Mouse (Mus musculus): ENCODE data around the gene Cnih3. TPM values are rescaled to one million over a fixed set of nuclear protein-coding genes. Genes with fewer than 3 reads are reported as not detected.

The Cnih3 gene
- total RNA-seq, 2 experiments from 2014 or later: not detected

GRCm38 (mm10) chr1:181352043-181352366 is 423 bp upstream of the Cnih3 start:
- no peak for DNase-seq
- intact Hi-C loops (cut with DNase I): no loop called here

- no peak for DNase-seq
- intact Hi-C loops (cut with DNase I): no loop called here
Measured at GRCm38 (mm10) chr1:181353200-181354097, 1.0 kb downstream of the Cnih3 start.

GRCm38 (mm10) chr1:181355683-181356082 is 3.3 kb downstream of the Cnih3 start:
- intact Hi-C loops (cut with DNase I): no loop called here
- DNase-seq: no peak

- no peak for DNase-seq
- intact Hi-C loops (cut with DNase I): no loop called here
Measured at GRCm38 (mm10) chr1:181357870-181358269, 5.4 kb downstream of the Cnih3 start.

GRCm38 (mm10) chr1:181358526-181358925 is 6.1 kb downstream of the Cnih3 start:
- no peak for DNase-seq
- intact Hi-C loops (cut with DNase I): no loop called here

- no peak for DNase-seq
- intact Hi-C loops (cut with DNase I): no loop called here
Measured at GRCm38 (mm10) chr1:181360732-181361131, 8.3 kb downstream of the Cnih3 start.

GRCm38 (mm10) chr1:181364025-181364424 is 11.6 kb downstream of the Cnih3 start:
- intact Hi-C loops (cut with DNase I): no loop called here
- no peak for DNase-seq

DNA sequence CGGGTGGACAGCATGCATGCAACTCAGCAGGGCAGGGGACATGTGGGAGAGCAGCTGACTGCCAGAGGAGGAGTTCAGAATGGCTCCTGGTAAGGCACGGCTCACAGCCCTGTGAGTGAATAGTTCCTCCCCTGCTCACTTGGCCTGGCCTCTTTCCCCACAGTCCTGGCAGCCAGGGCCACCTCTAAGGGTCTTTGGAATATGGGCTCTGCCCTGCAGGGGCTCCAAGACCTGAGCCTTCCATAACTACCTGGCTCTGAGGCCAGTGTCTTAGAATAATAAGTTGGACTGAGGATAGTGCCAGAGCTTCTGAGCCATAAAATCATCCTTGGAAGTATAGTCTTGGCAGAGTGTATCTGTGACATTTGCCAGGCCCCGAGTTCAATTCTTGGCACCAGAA is 12.9 kb downstream of the Cnih3 start:
- DNase-seq: no peak
- intact Hi-C loops (cut with DNase I): no loop called here

GRCm38 (mm10) chr1:181368789-181369570 is 16.6 kb downstream of the Cnih3 start:
- no peak for DNase-seq
- intact Hi-C loops (cut with DNase I): no loop called here

- no peak for DNase-seq
- intact Hi-C loops (cut with DNase I): no loop called here
Measured at GRCm38 (mm10) chr1:181370370-181370769, 17.9 kb downstream of the Cnih3 start.

DNA sequence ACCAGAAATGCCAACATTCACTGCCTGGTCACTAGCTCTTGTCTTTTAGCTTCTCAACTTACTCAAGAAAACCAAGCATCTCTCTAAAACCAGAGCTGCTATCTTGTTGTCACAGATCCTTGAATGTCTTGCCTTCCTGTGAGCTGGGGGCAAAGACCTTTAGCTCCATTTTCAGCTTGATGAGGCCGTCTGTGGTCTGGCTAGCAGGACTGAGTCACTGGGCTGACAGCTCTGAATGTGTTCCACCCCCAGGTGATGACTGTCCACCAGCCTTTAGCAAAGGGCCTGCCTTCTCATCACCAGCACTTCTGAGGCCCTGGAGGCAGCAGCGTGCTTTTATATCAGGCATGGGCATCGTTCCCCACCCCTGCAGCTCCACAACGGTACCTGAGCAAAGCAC is 18.8 kb downstream of the Cnih3 start:
- intact Hi-C loops (cut with DNase I): no loop called here

GRCm38 (mm10) chr1:181372306-181372705 is 19.9 kb downstream of the Cnih3 start:
- intact Hi-C loops (cut with DNase I): no loop called here
- no peak for DNase-seq

More for the DNA sequence above, 18.8 kb downstream of the Cnih3 start:
- no peak for DNase-seq

DNA sequence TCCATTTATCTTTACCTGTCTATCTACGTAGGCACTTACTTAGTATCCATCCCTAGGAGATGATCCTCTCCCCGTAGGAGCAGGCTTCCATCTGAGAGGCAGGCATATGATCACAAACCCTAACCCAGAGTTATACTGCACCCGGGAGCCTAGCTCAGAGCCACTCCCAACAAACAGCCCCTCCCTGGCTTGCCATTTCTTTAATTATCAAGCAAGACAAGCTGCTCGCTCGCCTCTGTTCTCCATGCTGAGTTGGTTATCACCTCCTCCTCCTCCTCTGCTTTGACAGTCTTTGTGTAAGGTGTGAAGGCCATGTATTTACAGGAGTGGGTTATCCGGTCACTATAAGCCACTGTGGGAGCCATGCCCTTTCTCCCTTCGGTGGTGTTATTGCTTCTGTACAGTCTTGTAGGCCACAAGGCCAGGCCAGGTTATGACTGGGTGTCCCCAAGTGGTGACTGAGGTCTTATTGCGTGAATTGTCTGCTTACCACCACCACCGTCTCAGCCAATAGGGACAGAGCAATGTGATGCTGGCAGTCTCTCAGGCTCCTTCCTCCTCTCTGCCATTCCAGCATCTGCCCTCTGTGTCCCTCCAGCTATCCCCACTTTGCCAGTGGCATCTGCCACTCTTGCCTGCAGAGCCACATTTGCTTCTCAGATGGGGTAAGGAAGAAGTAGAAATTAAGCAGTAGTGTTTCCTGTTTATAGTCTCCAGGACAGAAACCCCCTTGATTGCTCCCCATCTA is 22.4 kb downstream of the Cnih3 start:
- DNase-seq: no peak
- intact Hi-C loops (cut with DNase I): no loop called here

DNA sequence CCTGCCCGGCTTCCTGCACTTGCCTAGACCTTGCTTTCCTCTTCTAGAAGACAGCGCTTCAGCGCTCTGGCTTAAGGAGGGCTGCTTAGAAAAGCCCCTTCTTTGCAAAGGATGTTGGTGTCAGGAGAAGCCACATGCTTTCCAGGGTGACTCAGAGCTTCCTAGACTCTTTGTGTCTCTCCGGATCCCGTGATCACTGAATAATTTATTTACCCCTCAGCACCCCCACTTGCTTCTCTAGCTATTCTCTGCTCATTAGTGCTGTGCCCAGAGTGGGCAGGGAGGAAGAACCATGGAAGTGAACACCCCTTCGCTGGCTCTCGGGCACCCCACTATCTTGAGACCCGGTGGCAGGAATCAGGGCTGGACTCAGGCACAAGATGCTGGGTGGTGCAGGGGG is 24.0 kb downstream of the Cnih3 start:
- DNase-seq: no peak
- intact Hi-C loops (cut with DNase I): no loop called here

DNA sequence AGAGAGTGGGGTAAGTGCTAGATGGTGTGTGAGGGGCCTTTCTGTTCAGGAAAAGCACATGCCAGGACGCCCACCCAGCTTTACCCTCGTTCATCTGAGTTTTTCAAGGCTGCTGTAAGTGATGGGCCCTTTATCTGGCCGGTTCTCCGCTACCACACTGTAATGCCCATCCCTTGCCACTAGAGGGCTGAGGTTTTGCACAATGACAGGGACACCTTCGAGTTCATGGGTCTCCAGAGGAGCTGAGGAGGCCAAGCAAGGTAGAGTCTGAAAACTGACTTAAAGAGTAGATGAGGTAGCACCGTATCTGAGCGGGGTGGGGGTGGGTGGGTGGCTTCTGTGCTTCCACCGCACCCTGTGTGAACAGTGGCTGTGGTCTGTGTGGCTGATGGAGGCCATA is 27.2 kb downstream of the Cnih3 start:
- intact Hi-C loops (cut with DNase I): loop anchor here (5.0 kb wide), 1 partner anchor 168 kb away; no protein-coding TSS in a partner anchor
- peak; percentile 23 to 26 for DNase-seq

- no peak for DNase-seq
- intact Hi-C loops (cut with DNase I): loop anchor here (5.0 kb wide), 1 partner anchor 166 kb away; no protein-coding TSS in a partner anchor
Measured at GRCm38 (mm10) chr1:181381410-181382010, 29.1 kb downstream of the Cnih3 start.

- intact Hi-C loops (cut with DNase I): no loop called here
Measured at GRCm38 (mm10) chr1:181389264-181389663, 36.8 kb downstream of the Cnih3 start.

DNA sequence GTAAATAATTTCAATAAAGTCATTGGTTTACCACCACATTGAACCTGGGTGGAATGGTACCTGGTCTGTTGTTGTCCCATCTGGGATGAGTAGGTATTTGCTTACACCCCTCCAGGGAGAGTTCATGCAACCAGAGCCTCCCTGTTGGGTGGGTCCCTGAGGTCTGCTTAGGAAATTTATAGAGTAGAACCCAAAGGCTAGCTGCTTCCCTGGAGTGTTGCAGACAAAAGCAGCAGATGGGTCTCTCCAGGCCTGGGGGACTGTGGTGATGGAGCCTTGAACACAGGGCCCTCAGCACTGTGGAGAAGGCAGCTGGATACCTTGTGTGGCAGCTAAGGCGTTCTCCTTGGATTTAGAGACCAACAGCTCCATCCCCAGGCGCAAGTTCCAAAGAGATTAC is 40.1 kb downstream of the Cnih3 start:
- DNase-seq: no peak
- intact Hi-C loops (cut with DNase I): no loop called here

More at GRCm38 (mm10) chr1:181389264-181389663, 36.8 kb downstream of the Cnih3 start:
- no peak for DNase-seq

DNA sequence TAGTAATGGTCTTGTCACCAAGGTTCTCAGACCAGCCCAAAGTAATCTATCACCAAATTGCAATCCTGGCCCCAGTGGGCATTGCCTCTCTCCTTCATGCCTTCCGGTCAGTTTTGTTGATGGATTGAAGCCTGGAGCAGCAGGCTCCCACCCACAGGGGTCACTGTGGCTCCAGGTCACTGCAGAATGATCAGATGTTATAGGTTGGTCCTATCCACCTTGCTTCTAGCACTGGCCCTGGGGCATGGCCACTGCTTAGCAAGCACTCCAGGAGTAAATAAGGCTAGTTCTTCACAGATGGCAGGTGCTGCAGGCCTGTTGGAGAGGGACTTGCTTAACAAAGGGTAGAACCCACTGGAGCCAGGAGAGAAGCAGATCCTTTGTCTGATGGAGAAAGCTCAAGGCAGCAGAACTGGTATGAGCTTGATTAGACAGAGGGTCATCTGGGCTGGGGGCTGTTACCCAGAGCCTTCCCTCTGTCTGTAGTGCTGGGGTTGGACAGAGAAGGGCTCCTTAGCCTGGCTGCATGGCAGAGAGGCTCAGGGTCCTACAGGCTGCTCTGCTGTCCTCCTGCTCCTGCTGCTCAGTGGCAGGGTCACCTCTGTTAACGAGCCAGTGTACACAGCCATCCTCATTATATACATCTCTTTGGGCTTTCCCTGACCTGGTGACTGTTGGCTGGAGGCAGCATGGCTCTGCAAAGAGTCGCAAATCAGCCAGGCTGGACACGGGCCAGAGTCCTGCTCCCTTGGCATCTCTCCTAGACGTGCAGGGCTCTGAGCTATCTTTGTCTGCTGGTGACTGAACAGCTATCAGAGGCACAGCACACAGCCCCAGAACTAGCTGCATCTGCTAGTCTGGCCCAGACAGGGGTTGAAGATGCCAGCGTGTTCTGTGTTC is 41.1 kb downstream of the Cnih3 start:
- intact Hi-C loops (cut with DNase I): no loop called here
- peak; percentile 50 to 55 for DNase-seq
